Mouse (Mus musculus) activated CD4-positive, CD25-positive, alpha-beta regulatory T cell, adult 9 weeks (primary cell): ENCODE results near the gene Ifna15. TPM values are rescaled to one million over a fixed set of nuclear protein-coding genes. Genes with fewer than 3 reads are reported as not detected.

Experiments used
- polyA plus RNA-seq: library from polyadenylated mRNA; unstranded; fragments of 100-300 nt; shearing (Covaris generic); gene quantifications from one replicate; pipeline ENCODE4 v1.2.1, GENCODE M21; 2017

Gene Ifna15
- polyA plus RNA-seq, result not detected

DNA sequence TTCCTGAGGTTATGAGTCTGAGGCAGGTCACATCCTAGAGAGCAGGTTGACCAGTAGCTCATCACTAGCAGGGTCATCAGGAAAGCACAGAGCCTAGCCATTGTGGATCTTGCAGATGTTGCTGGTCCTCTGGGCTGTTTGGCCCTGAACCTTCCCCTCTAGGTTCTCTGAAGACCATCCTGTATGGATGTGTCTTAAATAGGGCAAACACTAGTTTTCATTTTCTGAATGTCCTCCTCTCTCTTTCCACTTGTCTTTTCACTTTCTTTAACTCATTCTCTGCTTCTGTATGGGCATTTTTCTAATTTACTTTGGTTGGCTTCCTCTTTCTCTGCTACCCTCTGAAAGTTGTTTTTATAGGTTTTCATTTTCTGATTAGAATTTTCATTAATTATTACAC is at the start of gene Ifna15:
Gene Ifna15, minus strand, starts transcription at position 101 of the 400 bp plus-strand sequence.

DNA sequence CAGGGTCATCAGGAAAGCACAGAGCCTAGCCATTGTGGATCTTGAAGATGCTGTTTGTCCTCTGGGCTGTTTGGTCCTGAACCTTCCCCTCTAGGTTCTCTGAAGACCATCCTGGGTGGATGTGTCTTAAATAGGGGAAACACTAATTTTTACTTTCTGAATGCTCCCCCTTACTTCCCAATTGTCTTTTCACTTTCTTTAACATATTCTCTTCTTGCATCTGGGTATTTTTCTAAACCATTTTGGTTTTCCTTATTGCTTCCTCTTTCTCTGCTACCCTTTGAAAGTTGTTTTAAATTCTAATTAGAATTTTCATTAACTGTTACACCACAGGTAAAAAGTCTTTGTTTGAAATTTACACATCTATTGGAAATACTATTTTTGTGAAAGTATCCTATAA is 45.2 kb upstream of the Ifna15 start, which contains the start of gene Ifna12:
Gene Ifna12, minus strand, starts transcription at position 101 of the 400 bp plus-strand sequence.

GRCm38 (mm10) chr4:88592285-88592684 is 34.2 kb upstream of the Ifna15 start, which contains the start of gene Ifna9:
TSS of gene Ifna9 (minus strand) at chr4:88592385.

GRCm38 (mm10) chr4:88571698-88572097 is 13.7 kb upstream of the Ifna15 start, which contains the start of gene Ifna14:
TSS of gene Ifna14 (minus strand) at chr4:88571798.

DNA sequence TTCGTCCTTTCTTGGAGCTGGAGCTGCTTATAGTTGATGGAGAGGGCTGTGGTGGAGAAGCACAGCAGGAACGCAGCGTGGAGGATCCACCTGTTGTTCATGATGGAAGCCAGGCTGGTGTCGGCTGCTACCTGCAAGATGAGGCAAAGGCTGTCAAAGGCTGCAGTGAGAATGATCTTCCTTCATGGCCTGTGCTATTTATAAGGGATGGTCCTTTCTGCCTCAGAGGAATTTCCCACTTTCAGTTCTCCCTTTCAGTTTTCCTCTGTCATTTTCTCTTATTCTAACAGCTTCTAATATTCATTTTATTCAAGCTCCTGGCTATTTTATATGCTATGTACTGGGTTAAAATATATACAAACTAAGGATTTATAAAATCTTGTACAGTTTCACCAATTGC is 35.4 kb downstream of the Ifna15 start, which contains the start of gene Ifnb1:
Gene Ifnb1, minus strand, starts transcription at position 101 of the 400 bp plus-strand sequence.

Other genes with a start within 250 kb of the Ifna15 start
- gene Hacd4, start 119.3 kb downstream of the Ifna15 start, polyA plus RNA-seq, result 0.18 TPM
- gene Ifnb1, start 35.5 kb downstream of the Ifna15 start, polyA plus RNA-seq, result not detected
- gene Ifna14, start 13.6 kb upstream of the Ifna15 start, polyA plus RNA-seq, result not detected
- gene Ifna9, start 34.1 kb upstream of the Ifna15 start, polyA plus RNA-seq, result not detected
- not detected for gene Ifna12, start 45.1 kb upstream of the Ifna15 start, polyA plus RNA-seq
- gene C87499, start 76.2 kb upstream of the Ifna15 start, polyA plus RNA-seq, result not detected
- gene Ifna13, start 86.2 kb upstream of the Ifna15 start, polyA plus RNA-seq, result not detected
- gene Ifna16, start 118.7 kb upstream of the Ifna15 start, polyA plus RNA-seq, result not detected
- gene Ifna2, start 125.7 kb upstream of the Ifna15 start, polyA plus RNA-seq, result not detected
- gene Ifnab, start 133.1 kb upstream of the Ifna15 start, polyA plus RNA-seq, result not detected
- gene Gm26566, start 163.6 kb upstream of the Ifna15 start, polyA plus RNA-seq, result not detected
- gene Klhl9, start 164.2 kb upstream of the Ifna15 start, polyA plus RNA-seq, result 20.7 TPM
- gene Gm13271, start 196.6 kb upstream of the Ifna15 start, polyA plus RNA-seq, result not detected
- gene Gm13283, start 201.9 kb upstream of the Ifna15 start, polyA plus RNA-seq, result not detected
- not detected for gene Gm13290, start 215.6 kb upstream of the Ifna15 start, polyA plus RNA-seq
- not detected for gene Gm13289, start 218.7 kb upstream of the Ifna15 start, polyA plus RNA-seq
- not detected for gene Gm13272, start 221.6 kb upstream of the Ifna15 start, polyA plus RNA-seq
- 0.43 TPM for gene Ifnz, start 223.9 kb upstream of the Ifna15 start, polyA plus RNA-seq
- gene Gm13276, start 227.5 kb upstream of the Ifna15 start, polyA plus RNA-seq, result not detected
- gene Gm13277, start 230.4 kb upstream of the Ifna15 start, polyA plus RNA-seq, result not detected
- not detected for gene Gm13278, start 233.3 kb upstream of the Ifna15 start, polyA plus RNA-seq
- not detected for gene Gm13275, start 236.2 kb upstream of the Ifna15 start, polyA plus RNA-seq
- gene Gm13279, start 239.2 kb upstream of the Ifna15 start, polyA plus RNA-seq, result not detected
- gene Gm13285, start 241.4 kb upstream of the Ifna15 start, polyA plus RNA-seq, result 0.83 TPM
- not detected for gene Gm13287, start 245.0 kb upstream of the Ifna15 start, polyA plus RNA-seq
- not detected for gene Gm13288, start 247.3 kb upstream of the Ifna15 start, polyA plus RNA-seq